In genomic region chrX:144716330-144716729, GRCm38 (mm10) we compare ENCODE assay signal across 13 mouse cellular contexts. TPM values are rescaled to one million over a fixed set of nuclear protein-coding genes. Genes with fewer than 3 reads are reported as not detected.
"Had no signal": no experiment of that assay in that cellular context is flagged by ENCODE, and none has a peak within 500 bp of the region (broad histone marks: within the 10 kb centered on the region; RNA-seq: fewer than 3 reads in every experiment).

No protein-coding gene starts in this region.

- DNase-seq: retina, postnatal 1 day; right cerebral cortex, adult 18-20 months; right cerebral cortex, postnatal 14 days; right cerebral cortex, postnatal 25 days; right cerebral cortex, postnatal 4 days; spleen, adult 18-20 months; thymus, adult 18-20 months; thymus, adult 2 months; thymus, postnatal 14 days; thymus, postnatal 25 days; thymus, postnatal 36 days; thymus, postnatal 4 days had no signal

RNA-seq across cellular contexts. Expression of gene Rtl4, which starts 27.6 kb away (rescaled TPM):
- total RNA-seq: neutrophil, adult 5-6 weeks had no signal

RNA-seq across cellular contexts. Expression of gene Trpc5, which starts 28.4 kb away (rescaled TPM):
- total RNA-seq: neutrophil, adult 5-6 weeks had no signal
